Mouse (Mus musculus) forelimb bud, embryonic 11.5 days (tissue): ENCODE results near the gene Dpp10.

Experiments used
- DNase-seq: peaks from one replicate; pipeline ENCODE4 v3.0.0-alpha.2; 2012; ENCODE audit warnings: low read depth, low spot score

The Dpp10 gene

DNA sequence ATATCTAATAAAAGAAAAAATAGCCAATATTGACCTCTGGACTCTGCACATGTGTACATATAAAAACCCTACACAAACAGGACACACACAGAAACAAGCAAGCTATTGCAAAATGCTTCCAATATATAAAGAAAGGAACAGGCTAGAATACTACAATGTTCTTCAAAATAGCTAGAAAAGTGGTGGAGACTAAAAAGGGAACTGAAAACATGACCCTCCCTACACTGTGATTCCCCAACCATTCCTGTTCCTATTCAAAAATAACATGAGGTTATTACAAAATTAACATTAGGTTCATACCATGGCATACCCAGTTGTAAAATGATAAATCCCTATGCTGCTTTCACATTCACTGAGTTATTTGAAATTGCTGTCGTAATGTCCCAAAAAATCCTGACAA, 125.8 kb downstream of the Dpp10 start:
- DNase-seq, result no peak

DNA sequence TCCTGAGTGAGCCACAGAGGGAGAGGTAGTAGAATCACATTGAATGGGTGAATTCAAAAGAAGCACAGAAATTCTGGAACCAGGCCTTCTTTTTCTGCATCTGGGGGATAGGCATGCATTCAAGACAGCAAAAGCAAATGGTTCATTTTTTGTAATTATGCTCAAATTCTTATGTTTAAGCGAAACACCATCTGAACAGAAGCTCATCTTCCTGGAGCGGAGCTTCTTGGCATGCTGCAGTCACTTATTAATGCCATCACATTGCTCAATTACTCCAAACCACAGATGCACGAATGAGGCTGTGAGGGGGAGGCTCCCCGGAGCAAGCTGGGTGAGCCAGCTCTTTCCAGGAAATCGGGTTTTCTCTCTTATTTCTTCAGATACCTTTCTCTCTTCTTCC, 142.7 kb downstream of the Dpp10 start:
- DNase-seq, result no peak

DNA sequence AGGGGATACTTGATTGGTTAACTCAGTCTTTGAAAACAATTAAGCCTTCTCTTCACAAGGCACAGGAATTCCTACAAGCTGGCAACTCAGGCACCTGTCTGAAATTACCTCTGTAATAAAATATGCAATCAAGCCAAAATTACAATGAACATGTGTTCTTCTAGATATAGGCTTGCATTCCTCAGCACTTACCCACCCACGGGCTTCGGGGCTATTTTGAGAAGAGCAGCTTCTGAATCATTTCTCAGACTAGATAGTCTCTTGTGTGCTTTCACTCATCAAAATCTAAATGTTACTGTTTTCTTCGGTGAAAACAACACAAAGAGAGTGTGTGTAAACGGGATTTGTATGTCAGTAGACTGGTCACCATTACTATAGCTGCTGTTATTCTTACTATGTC, 144.1 kb downstream of the Dpp10 start:
- DNase-seq, result no peak

DNA sequence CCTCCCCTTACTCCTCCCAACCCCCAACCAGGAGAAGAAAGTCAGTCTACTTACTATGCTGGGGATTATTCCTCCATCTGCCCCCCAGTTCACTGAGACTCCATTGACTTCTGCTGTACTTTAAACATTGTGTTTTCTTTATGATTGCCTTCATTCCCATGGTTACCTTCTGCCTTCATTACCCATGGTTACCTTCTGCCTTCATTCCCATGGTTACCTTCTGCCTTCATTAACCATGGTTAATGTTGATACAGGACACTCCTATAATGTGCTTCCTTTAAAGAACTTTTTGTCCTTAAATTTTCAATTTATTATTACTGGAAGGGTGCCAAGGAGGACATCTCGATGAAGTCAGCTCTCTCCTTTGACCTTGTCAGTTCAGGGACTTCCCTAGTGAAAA, 158.1 kb downstream of the Dpp10 start:
- DNase-seq, result no peak

- DNase-seq, result no peak
Measured at GRCm38 (mm10) chr1:123846881-123847280, 198.5 kb downstream of the Dpp10 start.

- DNase-seq, result no peak
Measured at GRCm38 (mm10) chr1:123801206-123801605, 244.2 kb downstream of the Dpp10 start.

DNA sequence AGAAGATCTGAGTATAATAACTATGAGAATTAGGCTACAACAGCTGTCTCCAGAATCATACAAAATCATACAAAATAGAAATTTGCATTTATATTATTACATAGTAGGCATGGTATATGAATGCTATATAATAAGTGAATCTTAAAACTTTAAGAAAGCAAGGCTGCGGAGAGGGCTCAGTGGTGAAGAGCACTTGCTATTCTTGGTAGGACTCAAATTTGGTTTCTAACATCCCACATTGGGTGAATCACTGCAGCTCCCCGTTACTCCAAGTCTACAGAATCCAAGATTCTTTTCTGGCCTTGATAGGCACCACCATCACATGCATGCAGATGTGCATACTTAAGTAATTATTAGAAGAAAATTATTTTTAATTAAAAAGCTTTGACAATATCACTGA, 279.8 kb downstream of the Dpp10 start:
- no peak for DNase-seq

DNA sequence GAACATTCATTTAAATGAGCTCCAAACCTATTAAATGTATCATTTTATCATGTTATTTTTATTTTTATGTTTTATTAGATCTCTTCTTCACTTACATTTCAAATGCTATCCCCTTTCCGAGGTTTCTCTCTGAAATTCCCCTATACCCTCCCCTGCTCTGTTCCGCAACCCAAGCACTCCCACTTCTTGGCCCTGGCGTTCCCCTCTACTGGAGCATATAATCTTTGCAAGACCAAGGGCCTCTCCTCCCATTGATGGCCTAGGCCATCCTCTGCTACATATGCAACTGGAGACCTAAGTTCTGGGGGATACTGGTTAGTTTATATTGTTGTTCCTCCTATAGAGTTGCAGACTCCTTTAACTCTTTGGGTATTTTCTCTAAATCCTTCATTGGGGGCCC, 283.1 kb downstream of the Dpp10 start:
- DNase-seq, result no peak

DNA sequence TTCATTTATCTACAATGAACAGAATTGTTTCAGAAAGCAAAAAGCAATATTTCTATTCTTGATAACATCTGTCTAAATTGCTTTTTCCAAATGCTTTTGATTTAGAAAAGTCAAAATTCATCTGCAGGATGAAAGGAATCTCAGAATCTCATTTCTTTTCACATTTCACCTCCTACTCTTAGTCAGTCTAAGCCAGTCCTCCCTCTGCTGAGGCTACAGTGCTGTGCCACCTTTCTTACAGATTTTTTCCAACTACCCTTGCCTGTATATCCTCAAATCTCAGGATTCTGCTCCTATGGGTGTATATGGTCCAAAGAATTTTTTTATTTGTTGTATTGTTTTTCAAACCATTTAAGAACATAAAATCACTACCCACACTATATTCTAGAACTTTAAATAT, 289.3 kb downstream of the Dpp10 start:
- no peak for DNase-seq

- no peak for DNase-seq
Measured at GRCm38 (mm10) chr1:123707292-123707691, 338.1 kb downstream of the Dpp10 start.

DNA sequence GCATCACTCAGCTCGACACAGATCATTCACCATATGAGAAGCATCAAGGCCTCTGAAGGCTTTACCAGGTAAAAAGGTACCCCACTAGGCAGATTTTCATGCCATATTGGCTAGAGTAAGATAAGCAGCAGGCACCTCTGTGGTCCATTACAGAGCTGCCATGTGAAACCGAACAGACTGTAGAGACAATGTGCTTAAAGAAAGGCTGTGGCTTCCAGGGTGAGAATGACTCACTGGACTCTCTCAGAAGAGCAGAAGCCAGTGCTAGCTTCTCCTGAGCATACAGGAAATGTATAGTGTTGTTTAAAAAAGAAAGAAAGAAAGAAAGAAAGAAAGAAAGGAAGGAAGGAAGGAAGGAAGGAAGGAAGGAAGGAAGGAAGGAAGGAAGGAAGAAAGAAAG, 386.9 kb downstream of the Dpp10 start:
- DNase-seq, result no peak

- no peak for DNase-seq
Measured at GRCm38 (mm10) chr1:123656607-123657006, 388.8 kb downstream of the Dpp10 start.

GRCm38 (mm10) chr1:123637897-123638296, 407.5 kb downstream of the Dpp10 start:
- no peak for DNase-seq

DNA sequence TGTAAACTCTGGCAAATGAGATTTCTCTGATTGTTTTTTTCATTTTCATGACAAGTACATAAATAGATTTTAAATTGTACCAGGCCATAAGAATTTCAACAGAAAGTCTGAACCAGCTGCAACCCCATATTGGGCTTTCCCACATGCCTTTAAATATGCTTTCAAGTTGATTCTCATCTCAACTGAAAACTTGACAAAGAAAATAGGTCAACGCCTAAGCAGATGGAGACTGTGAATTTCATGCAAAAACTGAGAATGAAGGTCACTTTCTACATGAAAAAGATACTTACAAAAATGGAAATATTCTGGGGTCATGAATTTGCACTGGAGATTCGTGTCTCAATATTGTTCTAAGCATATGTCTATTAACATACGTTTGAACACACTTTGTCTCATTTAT, 417.1 kb downstream of the Dpp10 start:
- no peak for DNase-seq

DNA sequence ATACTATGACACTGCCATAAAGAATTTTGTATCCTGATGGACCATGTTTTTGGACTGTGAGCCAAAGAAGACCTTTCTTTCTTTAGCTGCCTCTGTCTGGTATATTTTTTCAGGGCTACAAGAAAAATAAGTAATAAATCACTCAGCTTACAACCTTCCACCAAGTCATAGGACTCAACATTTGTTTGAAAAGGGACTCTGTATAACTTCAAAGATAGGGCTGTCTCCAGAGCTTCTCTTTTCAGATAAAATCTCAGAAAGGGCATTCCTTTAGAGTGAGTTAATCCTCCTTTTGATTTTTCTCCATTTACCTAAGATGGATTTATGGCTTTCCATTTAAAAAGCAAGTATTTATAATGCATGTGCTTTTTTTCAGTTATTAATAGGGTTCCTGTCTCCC, 460.5 kb downstream of the Dpp10 start:
- DNase-seq, result no peak

DNA sequence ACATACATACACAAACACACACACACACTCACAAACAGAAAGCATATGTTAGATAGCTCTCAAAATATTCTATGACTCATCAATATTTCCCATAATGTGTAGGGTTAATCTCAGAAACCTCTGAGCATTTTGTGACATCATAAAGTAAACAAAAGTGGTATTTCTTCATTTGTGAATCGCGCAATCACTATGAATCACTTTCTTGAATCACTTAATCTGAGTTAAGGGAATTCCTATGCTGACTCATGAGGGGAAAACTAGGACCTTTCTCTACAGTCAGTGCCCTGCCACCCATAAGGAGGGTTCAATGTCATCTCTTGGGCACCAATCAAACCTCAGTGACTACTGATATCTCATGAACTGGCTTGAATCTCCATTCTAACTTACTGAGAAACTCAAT, 465.2 kb downstream of the Dpp10 start:
- DNase-seq, result no peak

DNA sequence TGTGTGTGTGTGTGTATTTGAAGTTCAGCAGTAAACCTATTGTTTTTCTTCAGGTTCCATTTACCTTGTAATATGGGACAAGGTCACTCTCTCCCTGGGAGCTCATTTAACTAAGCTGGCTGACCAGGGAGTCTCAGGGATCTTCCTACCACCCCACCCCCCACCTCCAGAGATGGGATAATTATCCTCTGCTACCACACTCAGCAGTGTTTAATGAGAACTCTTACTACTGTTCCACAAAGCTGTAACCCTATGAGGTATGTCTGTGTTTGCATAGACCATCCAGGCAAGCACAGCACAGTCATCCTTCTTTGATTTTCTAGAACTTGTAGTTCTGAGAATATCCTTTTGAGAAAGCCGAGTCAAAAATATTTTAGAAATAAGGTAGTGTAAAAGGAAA, 471.6 kb downstream of the Dpp10 start:
- DNase-seq, result no peak

GRCm38 (mm10) chr1:123542496-123542895, 502.9 kb downstream of the Dpp10 start:
- DNase-seq, result no peak

GRCm38 (mm10) chr1:123467729-123468128, 577.6 kb downstream of the Dpp10 start:
- no peak for DNase-seq

- DNase-seq, result no peak
Measured at GRCm38 (mm10) chr1:123414163-123414562, 631.2 kb downstream of the Dpp10 start.

DNA sequence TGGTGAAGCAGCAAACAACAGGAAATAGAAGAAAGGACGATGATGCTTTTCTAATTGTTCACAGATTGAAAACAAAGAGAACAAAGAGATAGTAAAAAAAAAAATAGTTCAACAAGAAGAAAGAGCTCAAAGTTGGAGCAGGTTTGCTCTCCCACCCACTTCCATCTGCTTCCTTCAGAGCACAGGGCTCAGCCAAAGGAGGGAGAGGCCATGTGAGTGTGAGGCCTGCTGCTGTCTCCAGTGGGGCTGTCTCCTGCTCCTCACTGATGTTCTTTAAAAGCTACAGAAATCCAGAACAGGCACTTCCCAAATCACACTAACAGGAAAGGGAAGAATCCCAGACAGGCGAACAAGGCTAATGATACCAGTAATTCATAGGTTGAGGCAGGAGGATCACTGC, 694.1 kb downstream of the Dpp10 start:
- no peak for DNase-seq

- DNase-seq, result no peak
Measured at GRCm38 (mm10) chr1:123337877-123338276, 707.5 kb downstream of the Dpp10 start.

DNA sequence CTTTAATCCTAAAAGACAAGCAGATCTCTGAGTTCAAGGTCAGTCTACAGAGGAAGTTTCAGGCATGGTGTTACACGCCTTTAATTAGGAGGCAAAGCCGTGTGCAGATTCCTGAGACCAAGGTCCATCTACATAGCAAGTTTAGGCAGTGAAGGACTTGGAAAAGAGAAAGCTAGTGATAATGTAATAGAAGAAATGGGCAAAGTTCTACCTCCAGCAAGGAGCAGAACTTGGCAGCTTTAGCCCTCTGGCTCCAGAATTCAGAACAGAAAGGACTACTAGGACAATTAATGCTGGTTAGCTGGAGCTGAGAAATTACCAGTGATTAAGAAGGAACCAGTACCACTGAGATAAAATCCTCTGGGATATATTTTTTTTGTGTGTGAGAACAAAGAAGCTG, 728.5 kb downstream of the Dpp10 start:
- DNase-seq, result no peak
